Mouse (Mus musculus): ENCODE data around the gene Olig1.

GRCm38 (mm10) chr16:91320608-91321007 lies 51.0 kb downstream of the Olig1 start:
- TF ChIP-seq FLI1 (IDR thresholded peaks at IDR 0.05; ENCODE audit: low read length): no peak
- no peak for TF ChIP-seq GATA1 (IDR thresholded peaks at IDR 0.05; ENCODE audit: borderline replicate concordance, low read length)
